Mouse (Mus musculus) E14TG2a.4 (cell line): ENCODE results near the gene Klhl21.
A peak's percentile ranks its signal among the peaks of the same experiment; 100 is the strongest.

ENCODE experiments used
- CTCF ChIP-seq: conservative IDR thresholded peaks from 2 replicates; pipeline ENCODE4 v1.5.1; 2014; ENCODE audit warnings: low read length
- POU5F1 ChIP-seq: IDR thresholded peaks from 2 replicates; pipeline ENCODE4 v1.6.1; 2014; ENCODE audit warnings: low read length, borderline replicate concordance

GRCm38 (mm10) chr4:152006137-152006536 is 2.5 kb upstream of the Klhl21 start:
- TF ChIP-seq CTCF = peak; percentile 25; the same call in 1 of the 2 replicates
- TF ChIP-seq POU5F1 = no peak
